Mouse (Mus musculus) cerebellum, adult 9-11 months (tissue): ENCODE results near the gene Bbip1.
"Not testable (repeated sequence)": the region's sequence is repeated elsewhere in the genome, so short reads cannot be mapped to it uniquely, and the experiment has no call there.

ENCODE experiments used
- DNase-seq: peaks from one replicate; pipeline ENCODE4 v3.0.0; 2022

The Bbip1 gene

DNA sequence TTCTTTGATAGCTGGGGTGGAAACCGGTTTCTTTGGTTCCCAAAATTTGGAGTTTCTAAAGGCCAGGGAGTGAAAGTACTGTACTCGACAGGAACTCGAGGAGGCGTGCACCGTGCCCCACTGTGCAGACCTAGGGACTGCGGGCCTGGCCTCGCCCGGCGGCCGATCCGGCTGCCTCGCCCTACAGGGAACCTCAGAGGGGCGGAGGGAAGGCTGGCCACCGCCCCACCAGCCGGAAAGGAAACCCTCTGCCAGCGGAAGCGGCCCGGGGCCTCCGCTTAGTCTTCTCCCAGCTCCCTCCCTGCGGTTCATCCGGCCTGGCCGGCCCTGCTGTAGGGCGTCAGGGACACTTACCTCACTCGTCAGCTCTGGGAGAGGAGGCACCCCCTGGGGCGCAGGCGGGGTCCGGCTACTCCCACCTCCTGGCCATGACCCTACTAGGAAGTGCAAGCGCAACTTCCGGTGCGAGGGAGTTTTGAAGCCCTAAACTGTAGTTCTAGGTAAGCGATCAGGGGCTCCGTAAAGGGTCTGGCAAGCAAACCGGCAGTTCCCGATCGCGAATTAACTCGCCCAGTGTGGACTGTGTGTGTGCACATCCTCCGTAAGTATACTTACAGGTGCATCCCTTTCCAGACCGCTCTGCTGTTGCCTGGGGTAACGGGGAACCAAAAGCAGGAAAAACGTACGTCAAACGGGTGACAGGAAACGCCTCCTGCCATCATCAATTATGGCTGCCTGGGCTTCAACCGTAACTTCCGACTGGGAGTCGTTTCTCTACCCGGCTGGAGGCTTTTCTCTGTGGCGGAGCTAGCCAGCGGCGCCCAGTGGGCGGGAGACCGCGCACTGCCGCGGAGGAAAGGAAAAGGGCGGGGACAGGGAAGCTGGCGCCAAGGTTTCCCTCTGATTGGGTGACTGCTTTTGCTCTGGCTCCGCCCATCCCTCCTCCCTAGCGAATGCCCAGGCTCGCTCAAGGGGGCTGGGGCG, at the start of gene Bbip1, which contains the start of gene Shoc2:
Gene Bbip1 (minus strand): TSS at position 826 of the 984 bp plus-strand sequence.
Gene Shoc2 (plus strand): TSS at position 505 of the 984 bp plus-strand sequence.
- DNase-seq: peak; percentile 100

GRCm38 (mm10) chr19:53993860-53994259, 49.4 kb upstream of the Bbip1 start:
- no peak for DNase-seq

- no peak for DNase-seq
Observed at GRCm38 (mm10) chr19:53990538-53990937, 46.1 kb upstream of the Bbip1 start.

DNA sequence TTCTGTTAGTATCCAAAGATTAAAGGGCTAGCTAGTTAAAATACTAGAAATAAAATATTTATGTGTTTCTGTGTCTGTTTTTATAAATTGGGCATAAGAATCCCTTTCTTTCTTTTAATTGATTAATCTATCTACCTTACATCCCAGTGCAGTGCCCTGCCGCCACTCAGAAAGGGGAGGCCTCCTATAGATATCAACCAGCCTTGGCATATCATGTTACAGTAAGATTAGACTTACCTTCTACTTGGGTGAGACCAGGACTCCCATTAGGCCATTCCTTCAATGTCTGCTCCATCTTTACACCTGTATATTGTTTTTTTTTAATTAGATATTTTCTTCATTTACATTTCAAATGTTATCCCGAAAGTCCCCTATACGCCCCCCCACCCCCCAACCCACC, 40.2 kb upstream of the Bbip1 start:
- no peak for DNase-seq

DNA sequence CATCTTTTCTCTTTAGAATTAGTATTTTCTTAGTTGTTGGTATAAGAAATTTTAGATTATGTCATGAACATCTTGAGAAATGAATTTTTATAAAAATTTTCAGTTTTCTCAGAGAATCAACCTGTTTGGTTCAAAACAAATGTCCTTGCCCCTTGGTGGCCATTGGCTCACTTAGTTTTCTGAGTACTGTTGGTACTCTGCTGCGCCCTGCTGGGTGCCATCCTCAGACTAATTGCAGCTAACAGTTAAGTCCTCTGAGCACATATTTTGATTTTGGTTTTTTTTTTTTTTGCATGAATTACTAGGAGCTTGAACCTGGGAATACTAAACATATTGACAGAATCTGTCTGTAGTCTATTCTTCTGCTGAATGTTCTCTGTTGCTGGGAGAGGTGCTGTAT, 38.9 kb upstream of the Bbip1 start:
- DNase-seq: no peak

GRCm38 (mm10) chr19:53982041-53982440, 37.6 kb upstream of the Bbip1 start:
- no peak for DNase-seq

GRCm38 (mm10) chr19:53973656-53974055, 29.2 kb upstream of the Bbip1 start:
- no peak for DNase-seq

DNA sequence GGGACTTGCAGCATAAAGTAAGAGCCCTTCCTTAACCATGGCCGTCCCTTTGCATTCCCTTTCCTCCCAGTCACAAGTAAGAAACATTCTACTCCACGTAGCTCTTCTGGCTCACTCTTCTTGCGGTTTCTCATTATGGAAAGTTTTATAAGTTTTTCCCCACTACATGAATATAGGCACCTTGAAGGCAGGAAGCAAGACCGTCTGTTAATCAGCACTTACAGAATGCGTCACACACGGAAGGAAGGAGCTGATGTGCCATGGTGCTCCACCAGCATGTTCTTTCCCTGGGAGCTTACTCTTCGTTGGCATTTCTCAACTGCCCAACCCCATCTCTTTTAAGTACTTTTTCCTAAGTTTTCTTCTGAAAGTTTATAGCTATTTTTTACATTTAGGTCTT, 27.5 kb upstream of the Bbip1 start:
- DNase-seq: no peak

DNA sequence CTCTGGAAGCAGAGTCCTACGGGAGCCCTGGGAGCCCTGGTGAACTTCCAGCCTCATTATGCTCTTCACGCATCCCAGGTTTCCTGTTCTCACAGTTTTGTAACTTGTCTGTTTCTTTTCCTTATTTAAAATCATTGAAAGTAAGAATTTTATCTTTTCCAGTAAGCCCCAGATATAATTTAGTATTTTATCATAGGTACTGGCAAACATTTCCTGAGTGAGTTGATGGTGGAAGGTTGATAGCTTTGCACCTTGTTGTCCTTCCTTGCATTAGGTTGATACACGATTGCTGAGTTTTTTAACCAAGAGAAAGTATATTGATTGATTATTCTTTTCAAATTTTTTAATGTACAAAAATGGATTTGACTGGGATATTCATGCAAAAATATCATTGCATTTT, 24.8 kb upstream of the Bbip1 start:
- DNase-seq: no peak

DNA sequence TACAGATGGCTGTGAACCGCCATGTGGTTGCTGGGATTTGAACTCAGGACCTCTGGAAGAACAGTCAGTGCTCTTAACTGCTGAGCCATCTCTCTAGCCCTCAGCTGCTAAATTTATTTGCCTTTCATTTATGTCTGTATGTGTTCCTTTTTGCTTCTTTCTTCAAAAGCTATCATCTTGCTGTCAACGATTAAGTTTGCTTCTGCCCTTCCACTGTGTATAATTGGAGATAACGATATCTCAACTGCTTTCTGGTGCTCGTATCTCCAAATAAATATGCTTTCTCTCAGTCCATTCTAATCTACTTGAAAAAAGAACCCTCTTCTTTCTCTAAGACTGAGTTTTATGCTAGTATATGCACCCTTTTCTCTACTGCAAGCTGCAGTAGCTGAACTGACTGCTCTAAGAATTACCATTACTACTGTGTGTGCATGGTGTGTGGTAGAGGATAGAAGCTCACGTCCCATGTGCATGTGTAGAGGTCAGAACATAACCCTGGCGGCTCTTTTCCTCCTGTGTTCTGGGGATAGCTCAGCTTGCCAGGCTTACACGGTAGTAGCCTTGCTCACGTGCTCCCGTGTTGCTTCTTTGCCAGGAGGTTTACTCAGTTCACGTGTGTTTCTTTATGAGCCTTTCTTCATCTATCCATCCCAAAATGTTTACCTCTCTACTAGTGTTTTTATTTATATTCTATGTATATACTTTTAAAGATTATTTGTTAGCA, 20.6 kb upstream of the Bbip1 start:
- DNase-seq: no peak

GRCm38 (mm10) chr19:53964347-53964746, 19.9 kb upstream of the Bbip1 start:
- not testable (repeated sequence) for DNase-seq

DNA sequence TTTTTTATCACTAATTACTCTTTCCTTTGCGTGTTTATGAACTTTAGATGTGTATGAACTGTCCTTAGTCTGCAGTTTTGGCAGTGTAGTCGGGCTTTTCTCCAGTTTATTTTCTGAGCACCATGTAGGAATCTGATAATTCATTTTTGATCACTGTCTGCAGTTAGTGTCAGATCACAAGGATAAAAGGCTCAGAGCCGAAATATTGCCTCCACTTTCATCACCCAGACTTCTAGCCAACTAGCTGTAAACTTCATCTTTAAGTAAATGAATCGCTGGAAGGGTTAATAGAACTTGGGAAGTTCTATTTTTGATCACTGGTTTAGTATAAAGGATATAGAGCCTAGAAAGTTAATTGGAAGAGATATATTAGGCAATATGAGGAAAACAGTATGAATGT, 18.1 kb upstream of the Bbip1 start:
- DNase-seq: no peak

GRCm38 (mm10) chr19:53957513-53957912, 13.1 kb upstream of the Bbip1 start:
- DNase-seq: no peak

GRCm38 (mm10) chr19:53945171-53946042, 980 bp upstream of the Bbip1 start:
- DNase-seq: peak; percentile 75

DNA sequence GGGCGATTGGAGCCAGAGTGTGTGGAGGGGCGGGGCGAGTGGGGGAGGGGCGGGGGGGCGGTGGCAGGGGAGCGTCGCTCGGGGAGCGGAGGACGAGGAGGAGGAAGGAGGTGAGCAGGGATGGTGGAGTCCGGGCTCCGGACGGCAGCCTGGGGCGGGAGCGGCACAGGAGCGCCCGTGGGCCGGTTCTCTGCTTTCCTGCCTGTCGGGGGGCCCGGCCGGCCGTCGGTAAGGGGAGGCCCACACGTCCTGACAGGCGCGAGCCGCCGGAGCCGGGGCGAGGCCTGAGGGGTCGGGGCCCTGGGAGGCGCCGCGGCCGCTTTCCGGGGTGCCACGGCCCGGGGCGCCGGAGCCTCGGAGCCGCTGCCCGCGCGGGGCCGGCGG, 351 bp upstream of the Bbip1 start:
- DNase-seq: no peak

DNA sequence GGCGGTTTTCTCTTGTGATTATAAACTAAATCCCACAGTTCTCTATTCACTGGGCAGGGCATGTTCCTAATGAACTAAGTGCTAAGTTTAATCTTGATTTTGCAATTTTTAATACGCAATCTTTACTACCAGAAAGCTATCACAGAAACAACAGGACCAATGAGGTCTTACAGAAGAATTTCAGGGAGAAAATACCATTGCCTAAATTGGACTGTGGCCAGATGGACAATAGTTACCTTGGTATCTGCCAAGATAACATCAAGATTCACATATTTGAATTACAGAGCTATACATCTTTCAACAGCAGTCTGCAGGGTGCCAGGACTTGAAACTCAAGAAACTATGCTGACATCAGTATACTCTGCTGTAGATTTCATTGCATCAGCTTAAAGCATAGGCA, 2.1 kb downstream of the Bbip1 start:
- DNase-seq: no peak

DNA sequence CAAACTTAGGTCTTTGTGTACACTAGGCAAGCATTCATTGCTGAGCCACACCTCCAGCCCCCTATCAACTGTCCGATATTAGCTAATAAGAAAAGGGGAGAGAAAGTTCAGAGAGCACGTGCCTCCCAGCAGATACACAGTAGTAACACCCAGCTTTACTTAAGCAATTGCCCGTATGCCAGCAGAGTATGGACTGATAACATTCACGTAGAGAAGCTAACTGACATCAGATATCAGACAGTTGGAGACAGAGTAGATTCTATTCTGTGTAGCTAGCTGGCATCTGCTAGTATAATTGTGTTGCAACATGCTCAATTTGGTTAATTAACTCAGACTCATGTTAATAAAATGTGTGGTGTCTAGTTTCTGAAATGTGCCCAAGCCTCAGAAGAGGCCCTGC, 3.3 kb downstream of the Bbip1 start:
- no peak for DNase-seq

DNA sequence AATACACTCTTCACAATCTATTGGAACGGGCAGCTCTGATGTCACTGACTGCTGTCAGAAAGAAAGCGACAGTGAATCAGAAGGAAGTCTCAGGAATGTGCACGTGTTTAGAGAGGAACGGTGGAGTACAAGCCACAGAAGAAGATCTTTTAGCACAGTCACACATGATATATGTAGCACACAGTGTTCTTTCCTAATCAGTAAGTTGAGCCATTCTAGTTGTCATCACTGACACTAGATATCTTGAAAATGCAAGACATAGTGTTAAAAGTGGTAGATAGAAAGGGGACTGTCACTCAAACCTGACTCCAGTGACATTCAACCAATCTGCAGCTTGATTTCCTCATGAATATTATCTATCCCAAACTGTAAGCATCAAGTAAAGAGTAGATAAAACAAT, 5.0 kb downstream of the Bbip1 start:
- DNase-seq: no peak

- DNase-seq: no peak
Observed at GRCm38 (mm10) chr19:53934046-53934445, 10.4 kb downstream of the Bbip1 start.

DNA sequence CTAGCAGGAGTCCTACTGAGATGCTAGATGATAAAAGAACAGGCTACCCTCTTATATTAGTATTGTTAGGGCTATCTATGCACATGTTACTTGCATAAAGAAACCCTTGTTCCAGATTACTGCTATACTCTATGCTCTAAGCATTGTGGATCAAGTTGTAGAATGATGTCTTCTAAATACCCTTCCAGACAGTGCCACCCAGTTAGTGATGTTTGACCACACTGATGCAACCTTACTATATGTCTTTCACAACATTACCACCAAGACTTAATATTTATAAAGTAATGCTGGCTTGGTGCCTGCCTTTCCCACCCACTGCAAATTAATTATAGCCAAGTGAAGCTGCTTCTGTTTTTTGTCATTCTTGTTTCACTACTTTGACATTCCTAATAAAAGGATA, 11.4 kb downstream of the Bbip1 start:
- DNase-seq: no peak

GRCm38 (mm10) chr19:53929218-53929617, 15.2 kb downstream of the Bbip1 start:
- no peak for DNase-seq

DNA sequence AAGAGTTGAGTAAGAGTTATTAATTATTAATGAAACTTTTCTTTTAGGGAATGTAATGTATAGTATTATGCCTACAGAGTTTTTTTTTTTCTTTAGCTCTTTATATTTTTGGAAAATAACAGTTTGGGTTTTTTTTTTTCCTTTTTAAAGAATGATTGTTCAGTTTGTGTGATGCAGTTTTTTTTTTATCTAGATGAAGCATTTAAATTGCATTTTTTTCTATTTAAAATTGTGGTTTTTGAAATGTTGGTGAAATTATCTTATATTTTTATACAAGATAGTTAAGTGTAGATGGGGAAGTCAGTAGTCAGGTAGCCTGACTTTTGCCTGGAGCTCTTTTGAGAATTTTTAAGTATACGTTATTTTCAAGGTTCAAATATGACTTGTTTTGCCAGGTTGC, 17.7 kb downstream of the Bbip1 start:
- DNase-seq: no peak

DNA sequence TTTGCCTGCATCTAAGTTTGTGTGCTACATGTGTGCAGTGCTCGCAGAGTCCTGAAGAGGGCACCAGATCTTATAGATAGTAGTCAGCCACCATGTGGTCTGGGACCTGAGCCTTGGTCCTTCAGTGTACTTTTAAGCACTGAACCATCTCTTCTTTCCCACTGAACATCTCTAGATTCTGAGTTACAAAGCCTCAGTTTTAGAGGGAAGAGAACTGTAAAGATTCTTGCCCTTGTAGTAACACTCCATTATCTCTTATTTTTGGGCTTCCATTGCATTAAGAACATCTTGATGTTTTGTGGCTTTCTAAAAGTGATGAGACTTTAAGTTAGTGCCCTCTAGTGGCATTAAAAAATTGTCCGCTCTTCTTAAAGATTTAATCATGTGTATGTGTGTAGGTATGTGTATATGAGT, 19.1 kb downstream of the Bbip1 start:
- DNase-seq: no peak
